Mouse (Mus musculus) neutrophil, adult 83 days (primary cell): ENCODE data around the gene Gm29564. TPM values are rescaled to one million over a fixed set of nuclear protein-coding genes. Genes with fewer than 3 reads are reported as not detected.

Experiments used
- total RNA-seq, 2 experiments: library from RNA; stranded (reverse); gene quantifications; one replicate each; pipeline ENCODE4 v1.2.4; 2023

Gene Gm29564
- total RNA-seq = not detected

DNA sequence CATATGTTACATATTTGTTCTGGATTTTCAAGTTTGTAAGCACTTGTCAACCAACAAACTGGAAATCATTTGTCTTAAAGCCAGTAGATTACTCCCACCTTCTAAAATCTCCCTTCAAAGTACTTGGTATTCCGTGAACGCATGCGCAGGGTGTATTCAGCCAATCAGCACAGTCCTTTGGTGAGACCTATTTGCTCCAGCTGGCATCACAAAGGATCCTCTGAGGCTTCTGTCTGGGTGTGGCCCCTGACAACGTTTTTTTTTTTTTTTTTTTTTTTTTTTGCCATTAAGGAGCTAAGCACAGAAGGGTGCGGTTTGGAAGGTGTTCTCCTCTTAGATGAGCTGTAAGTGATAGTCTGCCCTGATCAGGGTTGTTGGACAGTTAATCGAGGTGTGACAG is at the start of gene Gm29564:
Gene Gm29564, plus strand, starts transcription at position 301 of the 400 bp plus-strand sequence.

Other genes starting within 250 kb of the Gm29564 start
- gene Gm20867, start 249.8 kb upstream of the Gm29564 start, total RNA-seq = not detected